Mouse (Mus musculus): ENCODE results near the gene Ralgps2.

The Ralgps2 gene

GRCm38 (mm10) chr1:156955926-156956760, 16.7 kb upstream of the Ralgps2 start:
- no peak for DNase-seq (ENCODE audit: low read depth, low spot score)

GRCm38 (mm10) chr1:156954216-156954615, 14.8 kb upstream of the Ralgps2 start:
- DNase-seq (ENCODE audit: low read depth, low spot score), result no peak

GRCm38 (mm10) chr1:156950354-156950753, 10.9 kb upstream of the Ralgps2 start:
- DNase-seq (ENCODE audit: low read depth, low spot score), result no peak

GRCm38 (mm10) chr1:156940584-156940983, 1.2 kb upstream of the Ralgps2 start:
- DNase-seq (ENCODE audit: low read depth, low spot score), result no peak

GRCm38 (mm10) chr1:156940142-156940522, 706 bp upstream of the Ralgps2 start:
- DNase-seq (ENCODE audit: low read depth, low spot score), result no peak

- DNase-seq (ENCODE audit: low read depth, low spot score), result no peak
Observed at GRCm38 (mm10) chr1:156938705-156939242, 652 bp downstream of the Ralgps2 start.

- DNase-seq (ENCODE audit: low read depth, low spot score), result no peak
Observed at GRCm38 (mm10) chr1:156937436-156937835, 2.0 kb downstream of the Ralgps2 start.

GRCm38 (mm10) chr1:156933712-156934111, 5.7 kb downstream of the Ralgps2 start:
- no peak for DNase-seq (ENCODE audit: low read depth, low spot score)

- DNase-seq (ENCODE audit: low read depth, low spot score), result no peak
Observed at GRCm38 (mm10) chr1:156932036-156932774, 7.2 kb downstream of the Ralgps2 start.

- no peak for DNase-seq (ENCODE audit: low read depth, low spot score)
Observed at GRCm38 (mm10) chr1:156931106-156931870, 8.1 kb downstream of the Ralgps2 start.

- DNase-seq (ENCODE audit: low read depth, low spot score), result no peak
Observed at GRCm38 (mm10) chr1:156930263-156930662, 9.2 kb downstream of the Ralgps2 start.

GRCm38 (mm10) chr1:156928255-156928654, 11.2 kb downstream of the Ralgps2 start:
- DNase-seq (ENCODE audit: low read depth, low spot score), result no peak

- DNase-seq (ENCODE audit: low read depth, low spot score), result no peak
Observed at GRCm38 (mm10) chr1:156923511-156923910, 15.9 kb downstream of the Ralgps2 start.

GRCm38 (mm10) chr1:156922921-156923320, 16.5 kb downstream of the Ralgps2 start:
- DNase-seq (ENCODE audit: low read depth, low spot score), result no peak

- no peak for DNase-seq (ENCODE audit: low read depth, low spot score)
Observed at GRCm38 (mm10) chr1:156921290-156921994, 18.0 kb downstream of the Ralgps2 start.

GRCm38 (mm10) chr1:156917460-156917859, 22.0 kb downstream of the Ralgps2 start:
- DNase-seq (ENCODE audit: low read depth, low spot score), result peak; percentile 61

GRCm38 (mm10) chr1:156916361-156916760, 23.1 kb downstream of the Ralgps2 start:
- no peak for DNase-seq (ENCODE audit: low read depth, low spot score)

- no peak for DNase-seq (ENCODE audit: low read depth, low spot score)
Observed at GRCm38 (mm10) chr1:156914942-156915341, 24.5 kb downstream of the Ralgps2 start.

GRCm38 (mm10) chr1:156913190-156913589, 26.2 kb downstream of the Ralgps2 start:
- DNase-seq (ENCODE audit: low read depth, low spot score), result no peak

GRCm38 (mm10) chr1:156910948-156911347, 28.5 kb downstream of the Ralgps2 start:
- DNase-seq (ENCODE audit: low read depth, low spot score), result no peak

GRCm38 (mm10) chr1:156909866-156910265, 29.6 kb downstream of the Ralgps2 start:
- no peak for DNase-seq (ENCODE audit: low read depth, low spot score)
